Mouse (Mus musculus) myocyte (in vitro differentiated cells): ENCODE measurements at regions not wholly inside any gene's neighbourhood (a gene's known extent, or its start where the extent isn't known, plus 50 kb on each side); places are given as distances from the start of the nearest gene placed in this dataset.

Source experiments
- CEBPB ChIP-seq: IDR thresholded peaks from 2 replicates; pipeline ENCODE4 v1.6.1; 2011; ENCODE audit warnings: mild to moderate bottlenecking, moderate library complexity; ENCODE audit not compliant: poor library complexity, insufficient read depth, severe bottlenecking
- E2F4 ChIP-seq: IDR thresholded peaks from one replicate; pipeline ENCODE4 v1.6.1; 2011; ENCODE audit warnings: mild to moderate bottlenecking, control low read depth, moderate library complexity; ENCODE audit not compliant: insufficient read depth
- MAX ChIP-seq: IDR thresholded peaks from one replicate; pipeline ENCODE4 v1.6.1; 2011; ENCODE audit warnings: low read depth, mild to moderate bottlenecking, control low read depth
- MYOD1 ChIP-seq, 3 experiments: IDR thresholded peaks; one replicate each; pipeline ENCODE4 v1.6.1; 2011; ENCODE audit warnings: control low read depth in 2 of 3, low read depth in 2 of 3, mild to moderate bottlenecking in 2 of 3, moderate library complexity in 1 of 3; ENCODE audit not compliant: insufficient read length in 2 of 3, control insufficient read depth in 1 of 3
- MYOG ChIP-seq, 3 experiments: IDR thresholded peaks; one replicate each; pipeline ENCODE4 v1.6.1; 2011; ENCODE audit warnings: control low read depth in 2 of 3, low read depth in 2 of 3, mild to moderate bottlenecking in 2 of 3; ENCODE audit not compliant: insufficient read length in 2 of 3, control insufficient read depth in 1 of 3, insufficient read depth in 1 of 3
- POLR2A ChIP-seq: IDR thresholded peaks from one replicate; pipeline ENCODE4 v1.6.1; 2011; ENCODE audit warnings: low read depth, mild to moderate bottlenecking, control low read depth, moderate library complexity; ENCODE audit not compliant: insufficient read length
- POLR2AphosphoS2 ChIP-seq: IDR thresholded peaks from one replicate; pipeline ENCODE4 v1.6.1; 2011; ENCODE audit warnings: low read depth, control low read depth; ENCODE audit not compliant: insufficient read length
- REST ChIP-seq: IDR thresholded peaks from one replicate; pipeline ENCODE4 v1.6.1; 2011; ENCODE audit warnings: mild to moderate bottlenecking, control low read depth, moderate library complexity; ENCODE audit not compliant: insufficient read depth, insufficient read length
- SRF ChIP-seq: IDR thresholded peaks from one replicate; pipeline ENCODE4 v1.6.1; 2011; ENCODE audit warnings: low read depth; ENCODE audit not compliant: control insufficient read depth, insufficient read length
- TCF12 ChIP-seq: IDR thresholded peaks from one replicate; pipeline ENCODE4 v1.6.1; 2011; ENCODE audit warnings: mild to moderate bottlenecking, control low read depth; ENCODE audit not compliant: poor library complexity, insufficient read depth, severe bottlenecking
- TCF3 ChIP-seq: IDR thresholded peaks from one replicate; pipeline ENCODE4 v1.6.1; 2011; ENCODE audit warnings: low read depth, control low read depth; ENCODE audit not compliant: insufficient read length
- USF1 ChIP-seq: IDR thresholded peaks from one replicate; pipeline ENCODE4 v1.6.1; 2011; ENCODE audit warnings: low read depth, mild to moderate bottlenecking, control low read depth, moderate library complexity

DNA sequence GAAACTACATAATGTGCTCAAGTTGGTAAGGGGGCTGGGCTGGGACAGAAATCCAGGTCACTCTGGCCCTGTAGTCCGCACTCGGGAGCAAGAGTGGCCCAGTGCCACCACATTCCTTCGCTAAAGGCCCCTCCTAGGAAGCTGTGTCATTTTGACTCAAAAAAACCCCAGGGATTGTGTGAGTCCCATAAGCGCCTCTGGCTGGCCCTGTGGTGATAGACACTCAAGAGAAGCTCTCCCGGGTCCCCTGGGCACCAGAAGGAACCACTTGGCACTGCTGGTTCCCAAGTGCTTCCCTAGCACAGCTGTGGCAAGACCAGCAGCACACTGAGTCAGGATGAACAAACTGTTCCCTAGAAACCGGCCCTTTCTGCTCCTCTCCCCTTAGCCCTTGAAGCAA, 93.1 kb upstream of the Smarca2 start:
- TF ChIP-seq MAX: no peak
- no peak for TF ChIP-seq POLR2A
- TF ChIP-seq USF1: no peak
- TF ChIP-seq POLR2AphosphoS2: no peak
- no peak for TF ChIP-seq SRF
- no peak for TF ChIP-seq REST
- no peak for TF ChIP-seq CEBPB
- no peak for TF ChIP-seq MYOG (IDR thresholded peaks at IDR 0.05; ENCODE audit: control insufficient read depth in 1 of 3, insufficient read depth in 1 of 3, insufficient read length in 2 of 3, low read depth in 2 of 3)
- TF ChIP-seq TCF12: no peak
- no peak for TF ChIP-seq MYOD1 (IDR thresholded peaks at IDR 0.05; ENCODE audit: control insufficient read depth in 1 of 3, insufficient read length in 2 of 3, low read depth in 2 of 3)
- no peak for TF ChIP-seq E2F4
- no peak for TF ChIP-seq TCF3
